Mouse (Mus musculus) Patski (cell line): ENCODE data around the gene Efemp2. TPM values are rescaled to one million over a fixed set of nuclear protein-coding genes. Genes with fewer than 3 reads are reported as not detected.

Source experiments
- ATAC-seq: fragments of 100-300 bp; one replicate; pipeline ENCODE4 v1.8.0; 2021
- CTCF ChIA-PET: fragments of 350-600 bp; sonication (Branson Sonifier 250); formaldehyde crosslinking; loops from one replicate; lab custom pipeline; 2022; ENCODE audit warnings: inconsistent platforms; lab: Charles Lee
- POLR2A ChIA-PET: fragments of 350-600 bp; sonication (Branson Sonifier 250); formaldehyde crosslinking; loops from one replicate; lab custom pipeline; 2022; ENCODE audit warnings: antibody characterized with exemption, inconsistent platforms; lab: Charles Lee
- DNase-seq: peaks from one replicate; pipeline ENCODE4 v3.0.0-alpha.2; 2011; ENCODE audit warnings: low read depth, low spot score
- H3K27me3 ChIP-seq: fragments of 371-371 bp; one replicate; pipeline ENCODE4 v1.5.1; 2021
- CTCF ChIP-seq: fragments of 100-300 bp; IDR thresholded peaks from one replicate; pipeline ENCODE4 v1.5.1; 2021
- in situ Hi-C: fragments of 300-500 bp; cut with MboI; formaldehyde crosslinking; loops from 3 replicates; pipeline ENCODE4 v1.11.1; 2018; ENCODE audit warnings: low pct_unique_long_range_greater_than_20kb, mixed read lengths
- polyA plus RNA-seq: library from polyadenylated mRNA; unstranded; gene quantifications from one replicate; pipeline ENCODE4 v1.2.3, GENCODE M21; 2021

Efemp2 gene
- polyA plus RNA-seq, 1 experiment from 2014 or later = 451 TPM

- ATAC-seq (peak; percentile 23), DNase-seq (no peak)
- TF ChIP-seq CTCF = no peak
- in situ Hi-C loops = no loop called here
- ChIA-PET POLR2A (interaction anchor here (0.6 to 8.9 kb wide), 5 partner anchors 12 to 108 kb away, joined by 3 to 135 read pairs (median 4); partner anchors contain the start of genes Cfl1, Fibp and Mus81), CTCF (interaction anchor here (1.1 to 8.1 kb wide), 4 partner anchors 9 to 39 kb away, joined by 3 to 97 read pairs (median 13); partner anchors contain the start of genes Ccdc85b, Cfl1 and Mus81)
- H3K27me3 ChIP-seq = no peaks in the 10 kb centered on the region
Observed at GRCm38 (mm10) chr19:5471846-5472245, 1.9 kb upstream of the Efemp2 start.

GRCm38 (mm10) chr19:5472857-5473256, 897 bp upstream of the Efemp2 start:
- CTCF ChIA-PET = interaction anchor here (1.1 to 8.1 kb wide), 3 partner anchors 10 to 15 kb away, joined by 5 to 97 read pairs (median 12); partner anchors contain the start of genes Ccdc85b, Cfl1 and Mus81
- ATAC-seq (no peak), DNase-seq (no peak)
- H3K27me3 ChIP-seq = no peaks in the 10 kb centered on the region
- TF ChIP-seq CTCF = no peak
- in situ Hi-C loops = no loop called here
- POLR2A ChIA-PET = interaction anchor here (0.6 to 8.9 kb wide), 3 partner anchors 15 to 272 kb away, joined by 3 to 135 read pairs (median 3); partner anchors contain the start of genes Ccdc85b, Cfl1 and Mus81

DNA sequence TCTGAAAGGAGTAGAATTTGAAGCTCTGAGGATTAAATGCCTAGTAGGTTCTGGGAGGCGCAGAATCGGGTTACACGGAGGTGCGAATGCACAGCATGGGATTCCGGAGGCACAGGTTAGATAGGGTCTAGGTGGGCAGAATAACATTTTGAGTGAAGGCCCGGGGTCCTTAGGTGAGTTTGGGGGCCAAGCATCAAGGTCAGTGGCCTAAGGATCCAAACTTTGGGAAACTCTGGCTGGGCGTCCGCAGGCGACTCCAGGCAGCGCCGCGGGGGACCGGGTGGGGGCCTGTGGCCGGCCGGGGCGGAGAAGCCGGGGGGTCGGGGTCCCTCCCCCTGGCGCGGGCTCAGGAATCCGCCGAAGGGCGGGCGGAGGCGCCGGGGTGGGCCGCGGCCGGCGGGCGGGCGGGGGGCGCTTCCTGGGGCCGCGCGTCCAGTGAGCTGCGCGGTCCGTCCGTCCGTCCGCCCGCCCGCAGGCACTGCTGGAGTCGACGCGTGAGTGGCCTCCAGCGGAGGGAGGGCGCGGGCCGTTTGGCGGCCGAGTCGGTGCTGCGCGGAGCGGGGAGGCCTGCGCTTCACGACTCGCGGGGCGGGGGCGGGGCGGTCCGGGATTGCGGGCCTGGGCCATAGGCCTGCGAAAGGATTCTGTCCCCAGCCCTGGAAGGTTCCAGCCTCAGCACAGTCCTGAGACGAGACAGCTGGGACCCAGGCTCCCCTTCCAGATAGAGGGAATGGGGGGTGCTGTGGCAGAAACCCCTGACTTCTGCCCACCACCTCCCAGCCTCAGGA, 721 bp downstream of the Efemp2 start:
- POLR2A ChIA-PET = interaction anchor here (0.7 to 8.9 kb wide), 7 partner anchors 9 to 42 kb away, joined by 3 to 135 read pairs (median 3); partner anchors contain the start of genes Cfl1, Fibp and Mus81
- CTCF ChIA-PET = interaction anchor here (3.4 to 8.1 kb wide), 2 partner anchors 11 to 13 kb away, joined by 16 to 97 read pairs; partner anchors contain the start of genes Cfl1 and Mus81
- no peak for DNase-seq
- H3K27me3 ChIP-seq = no peaks in the 10 kb centered on the region
- in situ Hi-C loops = no loop called here
- TF ChIP-seq CTCF = no peak
- peak; percentile 14 for ATAC-seq

GRCm38 (mm10) chr19:5475069-5475714, 1.4 kb downstream of the Efemp2 start:
- DNase-seq (no peak), ATAC-seq (no peak)
- in situ Hi-C loops = no loop called here
- CTCF ChIA-PET = interaction anchor here (3.4 to 8.1 kb wide), 2 partner anchors 12 kb away, joined by 16 to 97 read pairs; partner anchors contain the start of genes Cfl1 and Mus81
- no peak for TF ChIP-seq CTCF
- no peaks in the 10 kb centered on the region for H3K27me3 ChIP-seq
- POLR2A ChIA-PET = interaction anchor here (0.5 to 8.9 kb wide), 6 partner anchors 8 to 48 kb away, joined by 3 to 135 read pairs (median 8); partner anchors contain the start of genes Cfl1, Fibp and Mus81

- no peak for ATAC-seq
- TF ChIP-seq CTCF = no peak
- no peaks in the 10 kb centered on the region for H3K27me3 ChIP-seq
- CTCF ChIA-PET = interaction anchor here (3.4 to 8.1 kb wide), 2 partner anchors 10 to 14 kb away, joined by 16 to 97 read pairs; partner anchors contain the start of genes Cfl1 and Mus81
- no peak for DNase-seq
- in situ Hi-C loops = no loop called here
- POLR2A ChIA-PET = interaction anchor here (0.7 to 8.9 kb wide), 4 partner anchors 10 to 20 kb away, joined by 3 to 135 read pairs (median 16); partner anchors contain the start of genes Cfl1, Fibp and Mus81
Observed at GRCm38 (mm10) chr19:5477004-5477667, 3.4 kb downstream of the Efemp2 start.

GRCm38 (mm10) chr19:5477668-5478300, 4.0 kb downstream of the Efemp2 start:
- in situ Hi-C loops = no loop called here
- peak; percentile 12 for ATAC-seq
- ChIA-PET CTCF (interaction anchor here (0.8 to 8.1 kb wide), 2 partner anchors 9 to 45 kb away, joined by 3 to 97 read pairs; partner anchors contain the start of genes Cfl1 and Mus81), POLR2A (interaction anchor here (1.2 to 8.9 kb wide), 3 partner anchors 10 to 21 kb away, joined by 4 to 135 read pairs (median 29); partner anchors contain the start of genes Cfl1, Fibp and Mus81)
- no peak for TF ChIP-seq CTCF
- no peak for DNase-seq
- no peaks in the 10 kb centered on the region for H3K27me3 ChIP-seq

DNA sequence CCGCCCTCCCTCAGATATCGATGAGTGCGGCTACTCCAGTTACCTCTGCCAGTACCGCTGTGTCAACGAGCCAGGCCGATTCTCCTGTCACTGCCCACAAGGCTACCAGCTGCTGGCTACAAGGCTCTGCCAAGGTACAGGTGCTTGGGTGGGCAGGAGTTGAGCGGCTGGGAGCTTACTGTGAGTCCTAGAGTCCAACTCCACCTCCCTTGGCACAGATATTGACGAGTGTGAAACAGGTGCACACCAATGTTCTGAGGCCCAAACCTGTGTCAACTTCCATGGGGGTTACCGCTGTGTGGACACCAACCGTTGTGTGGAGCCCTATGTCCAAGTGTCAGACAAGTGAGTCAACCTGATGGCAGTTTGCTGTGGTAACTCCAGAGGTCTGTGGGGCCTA, 6.3 kb downstream of the Efemp2 start:
- no peaks in the 10 kb centered on the region for H3K27me3 ChIP-seq
- TF ChIP-seq CTCF = no peak
- ChIA-PET CTCF (interaction anchor here (12.3 kb wide), 1 partner anchor 16 kb away, joined by 143 read pairs; the partner anchor contains the start of genes Ctsw and Fibp), POLR2A (interaction anchor here (1.2 to 2.0 kb wide), 3 partner anchors 8 to 19 kb away, joined by 3 to 4 read pairs (median 3); partner anchors contain the start of genes Ctsw, Fibp and Mus81)
- DNase-seq (no peak), ATAC-seq (no peak)
- in situ Hi-C loops = no loop called here

DNA sequence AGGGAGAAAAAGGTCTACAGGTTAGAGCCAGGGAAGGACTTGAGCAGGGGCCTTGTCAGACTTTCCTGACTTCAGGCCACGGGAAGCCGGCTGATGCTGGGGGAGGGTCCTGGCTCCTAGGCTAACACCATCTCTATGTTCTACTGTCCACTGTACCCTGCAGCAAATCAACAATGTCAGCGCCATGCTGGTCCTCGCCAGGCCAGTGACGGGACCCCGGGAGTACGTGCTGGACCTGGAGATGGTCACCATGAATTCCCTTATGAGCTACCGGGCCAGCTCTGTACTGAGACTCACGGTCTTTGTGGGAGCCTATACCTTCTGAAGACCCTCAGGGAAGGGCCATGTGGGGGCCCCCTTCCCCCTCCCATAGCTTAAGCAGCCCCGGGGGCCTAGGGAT, 7.6 kb downstream of the Efemp2 start:
- DNase-seq (no peak), ATAC-seq (no peak)
- POLR2A ChIA-PET = interaction anchor here (1.0 to 2.0 kb wide), 2 partner anchors 14 to 20 kb away, joined by 3 to 4 read pairs; partner anchors contain the start of genes Ctsw and Fibp
- in situ Hi-C loops = no loop called here
- H3K27me3 ChIP-seq = no peaks in the 10 kb centered on the region
- CTCF ChIA-PET = interaction anchor here (12.3 kb wide), 1 partner anchor 17 kb away, joined by 143 read pairs; the partner anchor contains the start of genes Ctsw and Fibp
- TF ChIP-seq CTCF = no peak
